Mouse (Mus musculus): ENCODE data around the gene Pyy. TPM values are rescaled to one million over a fixed set of nuclear protein-coding genes. Genes with fewer than 3 reads are reported as not detected.

Gene Pyy
- polyA plus RNA-seq, 1 experiment from 2014 or later = not detected

DNA sequence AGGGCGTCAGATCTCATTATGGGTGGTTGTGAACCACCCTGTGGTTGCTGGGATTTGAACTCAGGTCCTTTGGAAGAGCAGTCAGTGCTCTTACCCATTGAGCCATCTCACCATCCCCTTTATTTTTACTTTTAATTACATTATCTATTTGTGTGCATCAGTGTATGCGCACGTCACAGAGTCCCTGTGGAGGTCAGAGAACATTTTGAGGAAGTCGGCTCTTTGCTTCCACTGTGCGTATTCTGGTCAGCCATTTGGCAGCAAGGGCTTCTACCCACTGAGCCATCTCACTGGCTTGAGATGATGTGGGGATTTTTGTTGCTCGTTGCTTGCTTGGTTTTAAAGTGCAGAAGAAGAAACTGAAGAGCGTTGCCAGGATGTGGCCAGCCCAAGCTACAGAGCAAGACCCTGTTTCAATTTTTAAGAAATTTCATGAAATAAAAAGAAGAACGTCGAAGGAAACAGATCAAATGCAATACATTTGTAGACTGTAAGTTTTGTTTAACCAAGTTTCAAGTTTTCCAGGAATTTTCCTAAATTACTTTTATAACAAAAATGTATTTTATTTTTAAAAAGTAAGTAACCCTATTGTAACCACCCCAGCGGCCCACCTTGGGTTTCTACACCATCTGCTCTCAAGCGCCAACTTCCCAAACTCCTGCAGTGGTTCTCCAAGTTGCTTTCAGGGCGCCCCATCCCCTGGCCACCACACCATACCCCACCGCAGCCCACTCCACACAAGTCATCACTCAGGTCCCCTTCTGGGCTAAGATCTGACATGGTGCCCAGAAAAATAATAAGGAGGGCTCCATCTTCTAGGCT lies 30.2 kb upstream of the Pyy start:
- Histone ChIP-seq H3K36me3 (no peaks in the 10 kb centered on the region), H3K27ac (replicated peaks) (no peak overlapping the region), H3K27me3 (peaks cover 26% of the 10 kb centered on the region), H3K9me3 (no peaks in the 10 kb centered on the region), H3K4me3 (peak overlapping the region; percentile 12; the same call in 1 of the 2 replicates), H3K4me1 (peaks cover 9% of the 10 kb centered on the region), H3K4me2 (replicated peaks) (peak overlapping the region; percentile 47), H3K9ac (replicated peaks) (no peak overlapping the region)
- ATAC-seq (ENCODE audit: low FRiP score, low read depth) = 0 out of 2 replicates have a peak, but pooled peaks have one; percentile 16
- 48% methylated on average over 13 of the region's 13 CpGs for WGBS

DNA sequence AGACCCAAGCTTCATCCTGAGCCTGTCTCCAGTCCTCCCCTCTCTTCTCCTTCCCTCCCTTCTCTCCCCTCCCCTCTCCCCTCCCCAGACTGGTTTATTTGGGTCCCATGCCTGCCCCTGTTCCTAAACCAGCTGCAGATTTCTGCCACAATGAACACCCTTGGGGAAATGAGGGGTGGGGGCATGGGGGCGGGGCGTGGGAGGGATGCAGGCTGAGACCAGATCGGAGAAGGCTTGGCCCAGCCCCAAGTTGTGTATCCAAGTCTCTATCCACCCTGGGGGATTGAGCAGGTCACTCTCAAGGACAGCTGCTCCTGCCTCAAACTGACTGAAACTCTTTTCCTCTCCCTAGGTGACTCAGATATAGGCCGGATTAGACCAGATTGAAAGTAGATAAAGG lies 26.9 kb upstream of the Pyy start:
- Histone ChIP-seq H3K4me2 (replicated peaks) (no peak overlapping the region), H3K36me3 (no peaks in the 10 kb centered on the region), H3K4me3 (no peak overlapping the region), H3K27ac (replicated peaks) (no peak overlapping the region; the same call in 1 of the 2 replicates), H3K9ac (replicated peaks) (no peak overlapping the region), H3K9me3 (no peaks in the 10 kb centered on the region), H3K27me3 (peaks cover 18% of the 10 kb centered on the region), H3K4me1 (peaks cover 9% of the 10 kb centered on the region)
- 24% methylated on average over 4 of the region's 4 CpGs for WGBS
- ATAC-seq (ENCODE audit: low FRiP score, low read depth) = no peak

DNA sequence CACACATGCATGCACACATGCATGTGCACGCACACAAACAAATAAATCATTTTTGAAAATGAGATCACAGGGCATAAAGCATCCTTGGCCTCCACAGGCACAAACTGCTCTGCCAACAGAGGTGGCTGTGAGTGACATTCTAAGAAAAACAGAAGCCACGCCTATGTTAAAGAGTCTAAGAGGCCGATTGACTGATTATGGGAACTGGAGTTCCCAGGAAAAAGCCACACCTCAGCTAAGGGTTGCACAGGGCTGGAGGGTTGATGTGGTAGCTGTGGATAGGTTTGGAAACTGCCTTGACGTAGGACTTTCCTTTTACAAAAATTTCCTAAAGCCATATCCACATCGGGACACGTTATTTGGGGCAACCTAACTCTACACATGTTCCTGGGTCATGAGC lies 9.8 kb upstream of the Pyy start:
- Histone ChIP-seq H3K27ac (replicated peaks) (no peak overlapping the region), H3K4me2 (replicated peaks) (no peak overlapping the region), H3K4me1 (no peaks in the 10 kb centered on the region; the same call in 1 of the 2 replicates), H3K9ac (replicated peaks) (no peak overlapping the region), H3K4me3 (no peak overlapping the region), H3K9me3 (no peaks in the 10 kb centered on the region), H3K27me3 (peaks cover 4% of the 10 kb centered on the region), H3K36me3 (no peaks in the 10 kb centered on the region)
- no peak for ATAC-seq (ENCODE audit: low FRiP score, low read depth)
- WGBS = 85% methylated on average over 6 of the region's 6 CpGs

- no peak overlapping the region for H3K4me2 ChIP-seq (replicated peaks)
- no peak overlapping the region for H3K9ac ChIP-seq (replicated peaks)
- no peaks in the 10 kb centered on the region for H3K9me3 ChIP-seq
- H3K27ac ChIP-seq (replicated peaks) = no peak overlapping the region
- H3K36me3 ChIP-seq = no peaks in the 10 kb centered on the region
- H3K4me3 ChIP-seq = no peak overlapping the region
- H3K4me1 ChIP-seq = no peaks in the 10 kb centered on the region; the same call in 1 of the 2 replicates
- ATAC-seq (ENCODE audit: low FRiP score, low read depth) = no peak
- WGBS = 85% methylated on average over 8 of the region's 8 CpGs
- peaks cover 4% of the 10 kb centered on the region for H3K27me3 ChIP-seq
Observed at GRCm38 (mm10) chr11:102116241-102116640, 8.6 kb upstream of the Pyy start.

DNA sequence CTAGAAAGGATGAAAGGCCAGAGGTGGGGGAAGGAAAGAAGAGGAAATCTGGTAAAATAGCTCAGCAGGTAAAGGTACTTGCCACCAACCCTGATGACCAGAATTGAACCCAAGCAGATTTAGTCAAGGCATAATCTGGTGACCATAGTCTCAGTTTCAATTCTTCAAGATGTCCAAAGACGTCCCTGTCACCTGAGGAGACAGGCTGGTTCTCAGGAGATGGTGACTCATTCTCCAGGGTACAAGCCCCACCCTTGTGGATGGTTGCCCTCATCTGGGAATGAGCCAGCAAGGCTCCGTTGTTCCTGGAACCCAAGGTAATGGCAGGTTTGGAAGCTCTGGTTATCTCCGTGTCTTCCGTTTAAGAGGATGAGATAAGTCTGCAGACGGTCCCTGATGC lies 3.9 kb upstream of the Pyy start:
- no peak for ATAC-seq (ENCODE audit: low FRiP score, low read depth)
- H3K4me1 ChIP-seq = peaks cover 3% of the 10 kb centered on the region; the same call in 1 of the 2 replicates

GRCm38 (mm10) chr11:102106911-102107310 lies 721 bp downstream of the Pyy start:
- WGBS = 4% methylated on average over 21 of the region's 21 CpGs
- Histone ChIP-seq H3K4me1 (peaks cover 3% of the 10 kb centered on the region; the same call in 1 of the 2 replicates), H3K27ac (replicated peaks) (no peak overlapping the region), H3K9me3 (no peaks in the 10 kb centered on the region), H3K9ac (replicated peaks) (no peak overlapping the region), H3K27me3 (peaks cover 72% of the 10 kb centered on the region), H3K36me3 (no peaks in the 10 kb centered on the region), H3K4me2 (replicated peaks) (no peak overlapping the region), H3K4me3 (0 out of 2 replicates have a peak overlapping the region, but pooled peaks have one; percentile 9)
- ATAC-seq (ENCODE audit: low FRiP score, low read depth) = no peak

More for the DNA sequence above, 3.9 kb upstream of the Pyy start:
- Histone ChIP-seq H3K27ac (replicated peaks) (no peak overlapping the region), H3K4me2 (replicated peaks) (no peak overlapping the region), H3K9ac (replicated peaks) (no peak overlapping the region), H3K36me3 (no peaks in the 10 kb centered on the region), H3K4me3 (no peak overlapping the region), H3K9me3 (no peaks in the 10 kb centered on the region), H3K27me3 (peaks cover 32% of the 10 kb centered on the region)
- 83% methylated on average over 5 of the region's 5 CpGs for WGBS

DNA sequence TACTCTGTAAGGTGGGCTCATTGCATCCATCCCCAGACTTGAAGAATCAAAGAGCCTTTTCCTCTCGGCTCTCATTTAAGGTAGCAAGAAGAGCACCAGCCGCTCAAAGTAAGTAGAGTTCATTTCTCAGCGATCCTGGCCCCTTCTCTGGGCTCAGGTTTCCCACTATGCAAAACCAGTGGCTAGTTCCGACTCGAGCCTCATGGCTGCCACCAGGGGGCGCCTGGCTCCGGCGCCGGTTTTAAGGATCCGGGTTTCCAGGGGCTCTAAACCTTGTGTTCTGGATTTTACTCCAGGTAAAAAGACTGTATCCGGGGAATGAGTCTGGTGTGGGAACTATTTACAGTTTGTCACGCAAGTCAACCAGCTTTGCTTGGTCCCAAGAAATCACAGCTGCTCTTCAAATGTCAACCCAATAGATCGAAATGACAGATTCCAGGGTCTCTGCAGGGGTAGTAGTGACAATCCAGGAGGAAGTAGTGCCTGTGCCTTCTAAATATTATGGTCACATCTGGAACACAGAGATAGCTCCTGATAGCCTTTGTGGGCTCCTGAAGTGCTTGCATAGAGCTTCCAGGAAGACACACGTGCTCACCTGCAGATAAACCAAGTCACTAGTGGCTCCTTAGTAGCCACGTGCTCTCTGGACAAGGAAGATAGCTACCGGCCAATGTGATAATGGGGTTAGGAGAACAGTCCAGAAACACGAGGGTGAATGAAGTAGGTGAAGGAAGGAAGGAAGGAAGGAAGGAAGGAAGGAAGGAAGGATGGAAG lies 5.0 kb downstream of the Pyy start:
- Histone ChIP-seq H3K27me3 (peaks cover 84% of the 10 kb centered on the region), H3K9me3 (no peaks in the 10 kb centered on the region), H3K4me3 (no peak overlapping the region), H3K36me3 (no peaks in the 10 kb centered on the region), H3K27ac (replicated peaks) (no peak overlapping the region), H3K9ac (replicated peaks) (no peak overlapping the region), H3K4me1 (peaks cover 3% of the 10 kb centered on the region; the same call in 1 of the 2 replicates), H3K4me2 (replicated peaks) (no peak overlapping the region)
- no peak for ATAC-seq (ENCODE audit: low FRiP score, low read depth)
- WGBS = 19% methylated on average over 17 of the region's 17 CpGs

DNA sequence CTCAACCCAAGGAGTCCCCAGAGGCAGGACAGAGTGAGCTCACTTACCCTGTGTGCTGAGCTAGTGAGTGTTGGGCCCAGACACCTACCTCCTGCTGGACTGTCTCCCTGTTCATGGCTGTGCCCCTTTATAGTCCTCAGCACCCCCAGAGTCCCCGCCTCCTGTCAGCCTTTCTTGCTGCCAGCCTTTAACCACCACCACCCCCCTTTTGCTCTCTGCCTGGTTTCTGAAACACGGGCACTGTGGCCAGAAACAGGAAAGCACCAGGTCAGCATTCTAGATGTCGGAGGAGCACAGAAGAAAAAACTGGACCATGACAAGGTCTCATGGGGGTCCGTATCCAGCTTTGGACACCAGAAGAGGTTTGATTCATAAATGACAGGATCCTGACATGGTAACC lies 6.4 kb downstream of the Pyy start, which contains the start of gene Ppy:
TSS of gene Ppy (minus strand) at position 101 of the 400 bp plus-strand sequence.
- no peak for ATAC-seq (ENCODE audit: low FRiP score, low read depth)
- Histone ChIP-seq H3K4me3 (no peak within 1 kb of the TSS), H3K4me2 (replicated peaks) (no peak within 1 kb of the TSS), H3K36me3 (no peaks in the 10 kb centered on the region), H3K27me3 (peaks cover 69% of the 10 kb centered on the region), H3K27ac (replicated peaks) (no peak within 1 kb of the TSS), H3K4me1 (peaks cover 13% of the 10 kb centered on the region), H3K9me3 (no peaks in the 10 kb centered on the region), H3K9ac (replicated peaks) (0 out of 2 replicates have a peak within 1 kb of the TSS, but pooled peaks have one; percentile 12)
- WGBS = 77% methylated on average over 4 of the region's 4 CpGs

GRCm38 (mm10) chr11:102096887-102097391 lies 10.7 kb downstream of the Pyy start:
- Histone ChIP-seq H3K9me3 (no peaks in the 10 kb centered on the region), H3K9ac (replicated peaks) (no peak overlapping the region), H3K4me1 (peaks cover 13% of the 10 kb centered on the region), H3K36me3 (no peaks in the 10 kb centered on the region), H3K4me3 (peak overlapping the region; percentile 19; the same call in 1 of the 2 replicates), H3K27me3 (peaks cover 32% of the 10 kb centered on the region), H3K4me2 (replicated peaks) (peak overlapping the region; percentile 51), H3K27ac (replicated peaks) (no peak overlapping the region)
- peak; percentile 91 for ATAC-seq (ENCODE audit: low FRiP score, low read depth)
- 10% methylated on average over 18 of the region's 18 CpGs for WGBS

DNA sequence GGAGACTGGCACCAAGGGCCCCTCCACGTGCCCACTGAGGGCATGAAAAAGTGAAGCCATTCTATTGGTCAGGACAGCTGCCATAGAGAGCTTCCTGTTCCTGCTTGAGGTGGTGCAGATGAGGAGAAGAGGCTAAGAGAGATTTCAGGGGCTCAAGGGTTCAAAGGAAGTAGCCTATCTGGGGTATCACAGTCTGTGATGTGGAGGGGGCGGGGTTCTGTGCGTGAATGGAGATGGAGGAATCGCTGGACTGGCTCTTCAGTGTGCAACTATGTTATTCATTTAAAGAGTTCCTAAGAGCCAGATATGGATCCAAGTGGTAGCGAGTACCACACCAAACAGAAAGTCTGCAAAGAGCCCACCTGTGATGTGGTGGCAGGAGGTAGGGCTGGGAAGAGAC lies 11.2 kb downstream of the Pyy start:
- H3K36me3 ChIP-seq = no peaks in the 10 kb centered on the region
- H3K4me1 ChIP-seq = peaks cover 13% of the 10 kb centered on the region
- H3K9ac ChIP-seq (replicated peaks) = no peak overlapping the region
- WGBS = 73% methylated on average over 5 of the region's 5 CpGs
- H3K27ac ChIP-seq (replicated peaks) = no peak overlapping the region
- ATAC-seq (ENCODE audit: low FRiP score, low read depth) = no peak
- H3K4me3 ChIP-seq = peak overlapping the region; percentile 19; the same call in 1 of the 2 replicates
- H3K4me2 ChIP-seq (replicated peaks) = peak overlapping the region; percentile 51
- H3K27me3 ChIP-seq = peaks cover 32% of the 10 kb centered on the region
- H3K9me3 ChIP-seq = no peaks in the 10 kb centered on the region

DNA sequence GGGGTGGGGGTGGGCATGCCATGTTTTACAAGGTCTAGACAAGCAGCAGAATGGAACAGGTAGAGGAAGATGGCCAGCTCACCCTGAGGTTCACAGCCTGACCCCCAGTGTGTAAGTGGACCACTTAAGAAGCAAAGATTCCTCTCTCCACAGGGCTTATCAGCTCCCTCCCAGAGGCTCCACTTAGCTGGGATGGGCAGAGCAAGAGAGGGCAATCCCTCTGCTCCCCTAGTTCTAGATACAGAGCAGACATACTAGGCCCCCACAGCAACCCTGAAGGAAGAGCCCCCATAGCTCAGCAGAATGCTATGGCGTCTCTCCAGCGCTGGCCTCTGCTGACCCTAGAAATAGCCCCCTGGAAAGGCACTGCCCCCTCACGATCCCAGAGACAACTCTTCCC lies 12.0 kb downstream of the Pyy start:
- Histone ChIP-seq H3K9me3 (no peaks in the 10 kb centered on the region), H3K27me3 (peaks cover 24% of the 10 kb centered on the region), H3K27ac (replicated peaks) (no peak overlapping the region), H3K9ac (replicated peaks) (no peak overlapping the region), H3K4me3 (no peak overlapping the region), H3K36me3 (no peaks in the 10 kb centered on the region), H3K4me1 (peaks cover 13% of the 10 kb centered on the region), H3K4me2 (replicated peaks) (no peak overlapping the region)
- ATAC-seq (ENCODE audit: low FRiP score, low read depth) = no peak
- 74% methylated on average over 3 of the region's 3 CpGs for WGBS

Data from midbrain, embryonic 12.5 days (tissue).